Mouse (Mus musculus) heart, embryonic 12.5 days (tissue): ENCODE data around the gene B9d2. TPM values are rescaled to one million over a fixed set of nuclear protein-coding genes. Genes with fewer than 3 reads are reported as not detected.

Source experiments
- ATAC-seq: fragments of 200-750 bp; cut with Nextera tagmentation; 2 replicates; pipeline ENCODE4 v1.8.0; 2017; ENCODE audit warnings: moderate TSS enrichment, moderate library complexity; ENCODE audit not compliant: insufficient number of reproducible peaks, low FRiP score
- H3K27ac ChIP-seq: fragments of 300-500 bp; sonication (generic); 2 replicates; pipeline ENCODE4 v1.5.1; 2016; ENCODE audit warnings: mild to moderate bottlenecking, moderate library complexity; ENCODE audit not compliant: poor library complexity, severe bottlenecking
- H3K27me3 ChIP-seq: fragments of 300-500 bp; sonication (generic); replicated peaks from 2 replicates; pipeline ENCODE4 v1.6.1; 2016; ENCODE audit warnings: mild to moderate bottlenecking, moderate library complexity
- H3K36me3 ChIP-seq: fragments of 300-500 bp; sonication (generic); 2 replicates; pipeline ENCODE4 v1.6.1; 2016; ENCODE audit warnings: mild to moderate bottlenecking, moderate library complexity
- H3K4me1 ChIP-seq: fragments of 300-500 bp; sonication (generic); replicated peaks from 2 replicates; pipeline ENCODE4 v1.6.1; 2016; ENCODE audit warnings: mild to moderate bottlenecking
- H3K4me2 ChIP-seq: fragments of 300-500 bp; sonication (generic); 2 replicates; pipeline ENCODE4 v1.6.1; 2016; ENCODE audit warnings: mild to moderate bottlenecking, moderate library complexity
- H3K4me3 ChIP-seq: fragments of 300-500 bp; sonication (generic); 2 replicates; pipeline ENCODE4 v1.5.1; 2016; ENCODE audit warnings: mild to moderate bottlenecking
- H3K9ac ChIP-seq: fragments of 300-500 bp; sonication (generic); 2 replicates; pipeline ENCODE4 v1.6.1; 2016; ENCODE audit warnings: mild to moderate bottlenecking, moderate library complexity
- H3K9me3 ChIP-seq: fragments of 300-500 bp; sonication (generic); replicated peaks from 2 replicates; pipeline ENCODE4 v1.6.1; 2016; ENCODE audit warnings: mild to moderate bottlenecking, moderate library complexity
- WGBS: fragments of 180-500 bp; shearing (Covaris S2); methylation state at CpG from one replicate; pipeline ENCODE4 v1.1.7; 2016; 5-methylcytosine and 5-hydroxymethylcytosine counted together
- polyA plus RNA-seq: library from polyadenylated mRNA; unstranded; fragments of >200 nt; fragmentation: Nextera tagmentation; extraction: Ambion mirVana; gene quantifications from 2 replicates; pipeline ENCODE4 v1.2.1, GENCODE M21; 2016

B9d2 gene
- polyA plus RNA-seq = 22.8 and 25.9 TPM in 2 replicates

- Histone ChIP-seq H3K27ac (peak within 1 kb of the TSS; percentile 84), H3K4me2 (peak within 1 kb of the TSS; percentile 66), H3K9ac (peak within 1 kb of the TSS; percentile 61; the same call in 1 of the 2 replicates), H3K27me3 (peaks cover 15% of the 10 kb centered on the region), H3K4me3 (peak within 1 kb of the TSS; percentile 60), H3K4me1 (peaks cover 25% of the 10 kb centered on the region), H3K36me3 (peaks cover 9% of the 10 kb centered on the region; the same call in 1 of the 2 replicates), H3K9me3 (no peaks in the 10 kb centered on the region)
- peak; percentile 96 for ATAC-seq
- WGBS = under 1% methylated on average over 46 of the region's 46 CpGs
Measured at GRCm38 (mm10) chr7:25680514-25681258, at the start of gene B9d2. TSS of gene B9d2 (plus strand) at chr7:25680780.

GRCm38 (mm10) chr7:25632679-25633078, 47.9 kb upstream of the B9d2 start:
- peaks cover 44% of the 10 kb centered on the region for H3K36me3 ChIP-seq

GRCm38 (mm10) chr7:25636373-25636772, 44.2 kb upstream of the B9d2 start:
- no peak overlapping the region for H3K27ac ChIP-seq
- H3K9me3 ChIP-seq = no peaks in the 10 kb centered on the region
- no peak overlapping the region for H3K4me3 ChIP-seq
- H3K27me3 ChIP-seq = no peaks in the 10 kb centered on the region
- H3K9ac ChIP-seq = no peak overlapping the region
- 29% methylated on average over 3 of the region's 3 CpGs for WGBS
- peaks cover 18% of the 10 kb centered on the region for H3K4me1 ChIP-seq
- no peak for ATAC-seq
- H3K36me3 ChIP-seq = peaks cover 30% of the 10 kb centered on the region
- no peak overlapping the region for H3K4me2 ChIP-seq

More at GRCm38 (mm10) chr7:25632679-25633078, 47.9 kb upstream of the B9d2 start:
- WGBS = 85% methylated on average over 5 of the region's 5 CpGs
- Histone ChIP-seq H3K4me2 (no peak overlapping the region), H3K27ac (no peak overlapping the region), H3K9me3 (no peaks in the 10 kb centered on the region), H3K4me1 (peaks cover 23% of the 10 kb centered on the region), H3K27me3 (no peaks in the 10 kb centered on the region), H3K9ac (no peak overlapping the region), H3K4me3 (no peak overlapping the region)
- ATAC-seq = no peak

- no peak overlapping the region for H3K4me3 ChIP-seq
- no peak overlapping the region for H3K4me2 ChIP-seq
- H3K27me3 ChIP-seq = no peaks in the 10 kb centered on the region
- H3K9ac ChIP-seq = no peak overlapping the region
- peaks cover 18% of the 10 kb centered on the region for H3K4me1 ChIP-seq
- H3K36me3 ChIP-seq = peaks cover 26% of the 10 kb centered on the region
- no peak overlapping the region for H3K27ac ChIP-seq
- no peak for ATAC-seq
- 82% methylated on average over 5 of the region's 5 CpGs for WGBS
- H3K9me3 ChIP-seq = no peaks in the 10 kb centered on the region
Measured at GRCm38 (mm10) chr7:25637099-25637498, 43.5 kb upstream of the B9d2 start.

GRCm38 (mm10) chr7:25639754-25640153, 40.8 kb upstream of the B9d2 start:
- Histone ChIP-seq H3K4me2 (no peak overlapping the region), H3K36me3 (peaks cover 16% of the 10 kb centered on the region), H3K4me1 (peaks cover 24% of the 10 kb centered on the region), H3K9ac (no peak overlapping the region), H3K27ac (no peak overlapping the region), H3K9me3 (no peaks in the 10 kb centered on the region), H3K27me3 (no peaks in the 10 kb centered on the region), H3K4me3 (no peak overlapping the region)
- WGBS = 94% methylated on average over 4 of the region's 4 CpGs
- no peak for ATAC-seq

- no peaks in the 10 kb centered on the region for H3K27me3 ChIP-seq
- H3K9ac ChIP-seq = no peak overlapping the region
- H3K4me2 ChIP-seq = no peak overlapping the region
- no peak overlapping the region for H3K4me3 ChIP-seq
- no peaks in the 10 kb centered on the region for H3K9me3 ChIP-seq
- 65% methylated on average over 10 of the region's 10 CpGs for WGBS
- no peak overlapping the region for H3K27ac ChIP-seq
- H3K36me3 ChIP-seq = peaks cover 7% of the 10 kb centered on the region
- peaks cover 8% of the 10 kb centered on the region for H3K4me1 ChIP-seq
- ATAC-seq = no peak
Measured at GRCm38 (mm10) chr7:25644136-25644535, 36.4 kb upstream of the B9d2 start.

GRCm38 (mm10) chr7:25644631-25645030, 35.9 kb upstream of the B9d2 start:
- no peaks in the 10 kb centered on the region for H3K9me3 ChIP-seq
- H3K4me1 ChIP-seq = 0 out of 2 replicates have a peak, but pooled peaks cover 6% of the 10 kb centered on the region
- H3K27ac ChIP-seq = no peak overlapping the region
- WGBS = 75% methylated on average over 4 of the region's 4 CpGs
- H3K4me2 ChIP-seq = no peak overlapping the region
- no peak overlapping the region for H3K9ac ChIP-seq
- ATAC-seq = no peak
- H3K27me3 ChIP-seq = no peaks in the 10 kb centered on the region
- H3K36me3 ChIP-seq = peaks cover 7% of the 10 kb centered on the region
- H3K4me3 ChIP-seq = no peak overlapping the region

GRCm38 (mm10) chr7:25645074-25645473, 35.5 kb upstream of the B9d2 start:
- Histone ChIP-seq H3K9ac (no peak overlapping the region), H3K4me1 (0 out of 2 replicates have a peak, but pooled peaks cover 6% of the 10 kb centered on the region), H3K9me3 (no peaks in the 10 kb centered on the region), H3K4me3 (no peak overlapping the region), H3K27me3 (no peaks in the 10 kb centered on the region), H3K27ac (no peak overlapping the region), H3K36me3 (peaks cover 7% of the 10 kb centered on the region), H3K4me2 (no peak overlapping the region)
- ATAC-seq = no peak
- 67% methylated on average over 14 of the region's 14 CpGs for WGBS

GRCm38 (mm10) chr7:25647574-25648123, 32.9 kb upstream of the B9d2 start:
- Histone ChIP-seq H3K27me3 (no peaks in the 10 kb centered on the region), H3K4me2 (no peak overlapping the region), H3K9ac (no peak overlapping the region), H3K9me3 (no peaks in the 10 kb centered on the region), H3K27ac (no peak overlapping the region), H3K36me3 (no peaks in the 10 kb centered on the region), H3K4me1 (0 out of 2 replicates have a peak, but pooled peaks cover 6% of the 10 kb centered on the region), H3K4me3 (no peak overlapping the region)
- 0 out of 2 replicates have a peak, but pooled peaks have one; percentile 18 for ATAC-seq
- WGBS = 55% methylated on average over 5 of the region's 5 CpGs

GRCm38 (mm10) chr7:25649839-25650238, 30.7 kb upstream of the B9d2 start:
- no peak for ATAC-seq
- Histone ChIP-seq H3K27me3 (no peaks in the 10 kb centered on the region), H3K4me1 (no peaks in the 10 kb centered on the region), H3K9me3 (no peaks in the 10 kb centered on the region), H3K4me3 (no peak overlapping the region), H3K4me2 (no peak overlapping the region), H3K9ac (no peak overlapping the region), H3K36me3 (no peaks in the 10 kb centered on the region), H3K27ac (no peak overlapping the region)
- WGBS = 67% methylated on average over 5 of the region's 5 CpGs

GRCm38 (mm10) chr7:25651281-25651680, 29.3 kb upstream of the B9d2 start:
- 84% methylated on average over 8 of the region's 8 CpGs for WGBS

More at GRCm38 (mm10) chr7:25651281-25651680, 29.3 kb upstream of the B9d2 start:
- H3K36me3 ChIP-seq = no peaks in the 10 kb centered on the region
- H3K9me3 ChIP-seq = no peaks in the 10 kb centered on the region
- H3K4me3 ChIP-seq = no peak overlapping the region
- ATAC-seq = no peak
- no peak overlapping the region for H3K4me2 ChIP-seq
- no peaks in the 10 kb centered on the region for H3K4me1 ChIP-seq
- H3K27me3 ChIP-seq = no peaks in the 10 kb centered on the region
- H3K9ac ChIP-seq = no peak overlapping the region
- no peak overlapping the region for H3K27ac ChIP-seq
